Mouse (Mus musculus): ENCODE measurements around the gene Mdm2.

DNA sequence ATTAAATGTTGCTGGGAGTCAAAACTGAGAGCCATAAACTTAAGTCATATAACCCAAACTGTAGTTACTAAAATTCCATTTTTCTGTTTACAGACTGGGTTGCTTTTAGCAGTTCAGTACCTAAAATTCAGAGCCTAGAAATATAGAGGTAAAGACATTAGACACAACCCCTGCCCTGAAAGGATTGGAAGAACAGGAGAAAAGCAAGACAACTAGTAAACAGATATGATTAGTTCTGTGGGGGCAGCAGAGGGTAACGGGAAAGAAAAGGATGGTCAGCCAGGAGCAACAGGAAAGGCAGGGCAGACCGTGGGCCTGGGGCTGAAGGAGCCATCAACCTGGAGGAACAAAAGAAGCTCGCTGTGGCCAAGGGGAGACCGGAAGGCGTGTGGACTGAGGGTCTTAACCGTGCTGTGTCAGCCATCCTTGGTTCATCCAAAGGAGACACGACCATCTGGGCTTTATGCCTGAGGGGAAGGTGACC lies 69.9 kb downstream of the Mdm2 start:
- no peak for TF ChIP-seq TAL1 (IDR thresholded peaks at IDR 0.05; ENCODE audit: low read length)
- no peak for TF ChIP-seq GATA1 (IDR thresholded peaks at IDR 0.05; ENCODE audit: low read length)

Data from erythroblast, embryonic 14.5 days (primary cell).